Mouse (Mus musculus): ENCODE data around the gene Lpar3.

DNA sequence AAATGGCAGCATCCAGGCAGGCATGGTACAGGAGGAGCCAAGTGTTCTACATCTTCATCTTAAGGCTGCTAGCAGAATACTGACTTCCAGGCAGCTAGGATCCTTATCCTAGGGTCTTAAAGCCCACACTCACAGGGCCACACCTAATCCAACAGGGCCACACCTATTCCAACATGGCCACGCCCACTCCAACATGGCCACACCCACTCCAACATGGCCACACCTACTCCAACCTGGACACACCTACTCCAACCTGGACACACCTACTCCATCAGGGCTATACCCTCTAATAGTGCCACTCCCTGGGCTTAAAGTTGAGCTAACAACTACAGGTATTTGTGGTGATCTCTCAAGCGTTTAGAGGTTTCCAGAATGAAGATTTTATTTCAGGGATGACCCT, 40.4 kb upstream of the Lpar3 start:
- TF ChIP-seq CTCF (IDR thresholded peaks at IDR 0.05; ENCODE audit: low read depth): no peak
- TF ChIP-seq EP300 (IDR thresholded peaks at IDR 0.05; ENCODE audit: low read depth): no peak

Measured in liver, postnatal 0 days (tissue).